Mouse (Mus musculus) ZHBTc4 (cell line): ENCODE data around the gene Btbd19.
A peak's percentile ranks its signal among the peaks of the same experiment; 100 is the strongest.

Source experiments
- DNase-seq: peaks from one replicate; pipeline ENCODE4 v3.0.0-alpha.2; 2011; ENCODE audit warnings: low read depth, low spot score

The Btbd19 gene

DNA sequence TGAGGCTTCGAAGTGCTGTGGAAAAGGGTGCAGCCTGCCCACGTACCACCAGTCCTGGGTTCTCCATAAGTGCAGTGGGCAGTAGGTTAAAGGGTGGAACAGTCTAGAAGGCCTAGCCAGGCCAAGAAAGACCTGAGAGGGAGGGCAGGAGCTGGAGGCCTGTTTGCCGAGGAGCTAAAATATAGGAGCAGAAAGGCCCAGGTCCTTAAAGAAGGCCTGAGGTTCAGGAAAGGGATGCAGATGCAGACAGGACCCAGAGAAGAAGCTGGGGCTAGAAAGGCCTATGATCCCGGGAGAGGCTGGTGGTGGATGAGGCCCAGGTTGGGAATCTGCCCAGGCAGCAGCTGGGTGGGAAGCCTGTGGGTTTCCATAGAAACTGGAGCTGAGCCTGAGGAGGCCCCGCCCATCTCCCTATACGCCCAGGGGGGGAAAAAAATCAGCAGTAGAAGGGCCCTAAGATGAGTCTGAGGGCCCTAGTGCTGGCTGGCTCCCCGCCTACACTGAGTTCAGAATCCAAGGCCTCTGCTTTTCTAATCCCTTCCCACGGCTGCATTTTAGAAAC is at the start of gene Btbd19:
TSS of gene Btbd19 (minus strand) at position 378 of the 562 bp plus-strand sequence.
- DNase-seq, result peak; percentile 89

GRCm38 (mm10) chr4:117169936-117170335 is 44.4 kb upstream of the Btbd19 start:
- DNase-seq, result peak; percentile 81

DNA sequence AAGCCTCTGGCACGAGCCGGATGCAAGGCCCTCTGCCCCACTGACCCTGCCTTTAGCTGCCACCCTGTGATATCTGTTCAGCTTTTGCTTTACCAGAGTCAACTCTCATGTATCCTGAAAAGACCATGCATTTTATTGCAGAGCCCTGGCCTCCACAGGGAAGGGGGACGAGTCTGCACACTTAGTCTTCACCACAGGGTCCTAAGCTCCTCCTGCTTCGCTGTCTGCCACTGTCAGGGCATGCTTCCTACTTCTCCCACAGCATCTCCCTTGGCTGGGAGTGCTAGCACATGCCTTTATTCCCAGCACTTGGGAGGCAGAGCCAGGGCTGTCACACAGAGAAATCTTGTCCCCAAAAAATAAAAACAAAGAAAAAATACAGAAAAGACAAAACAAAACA is 35.7 kb upstream of the Btbd19 start:
- DNase-seq, result no peak

GRCm38 (mm10) chr4:117159666-117160065 is 34.1 kb upstream of the Btbd19 start:
- DNase-seq, result peak; percentile 65

- no peak for DNase-seq
These were observed 30.8 kb upstream of the Btbd19 start for GRCm38 (mm10) chr4:117156372-117156771.

DNA sequence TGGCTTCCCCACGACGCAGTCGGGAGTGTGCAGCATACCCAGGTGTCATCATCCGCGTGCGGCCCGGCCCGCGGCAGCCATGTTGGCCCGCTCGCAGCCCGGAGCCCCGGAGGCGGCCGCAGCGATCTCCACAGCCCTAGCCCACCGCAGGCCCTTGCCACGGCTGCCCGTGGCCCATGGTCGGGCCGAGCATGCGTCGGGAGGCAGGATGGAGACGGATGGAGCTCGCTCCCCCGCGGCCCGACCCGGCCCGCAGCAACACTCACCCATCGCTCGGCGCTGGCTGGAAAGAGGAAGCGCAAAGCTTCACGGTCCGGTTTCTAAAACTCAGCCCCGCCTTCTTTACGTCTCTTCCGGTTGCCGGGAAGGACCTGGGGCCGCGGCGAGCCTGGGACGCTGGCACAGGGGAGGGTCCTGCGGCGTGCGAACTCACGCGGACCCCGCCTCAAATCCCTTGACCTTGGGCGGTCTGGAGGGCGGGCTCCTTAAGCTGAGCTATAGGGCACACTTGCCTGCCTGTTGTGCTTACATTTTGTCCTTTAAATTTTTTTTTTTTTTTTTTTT is 30.3 kb upstream of the Btbd19 start, which contains the start of gene Rps8:
TSS of gene Rps8 (minus strand) at position 452 of the 564 bp plus-strand sequence.
- DNase-seq, result peak; percentile 97

DNA sequence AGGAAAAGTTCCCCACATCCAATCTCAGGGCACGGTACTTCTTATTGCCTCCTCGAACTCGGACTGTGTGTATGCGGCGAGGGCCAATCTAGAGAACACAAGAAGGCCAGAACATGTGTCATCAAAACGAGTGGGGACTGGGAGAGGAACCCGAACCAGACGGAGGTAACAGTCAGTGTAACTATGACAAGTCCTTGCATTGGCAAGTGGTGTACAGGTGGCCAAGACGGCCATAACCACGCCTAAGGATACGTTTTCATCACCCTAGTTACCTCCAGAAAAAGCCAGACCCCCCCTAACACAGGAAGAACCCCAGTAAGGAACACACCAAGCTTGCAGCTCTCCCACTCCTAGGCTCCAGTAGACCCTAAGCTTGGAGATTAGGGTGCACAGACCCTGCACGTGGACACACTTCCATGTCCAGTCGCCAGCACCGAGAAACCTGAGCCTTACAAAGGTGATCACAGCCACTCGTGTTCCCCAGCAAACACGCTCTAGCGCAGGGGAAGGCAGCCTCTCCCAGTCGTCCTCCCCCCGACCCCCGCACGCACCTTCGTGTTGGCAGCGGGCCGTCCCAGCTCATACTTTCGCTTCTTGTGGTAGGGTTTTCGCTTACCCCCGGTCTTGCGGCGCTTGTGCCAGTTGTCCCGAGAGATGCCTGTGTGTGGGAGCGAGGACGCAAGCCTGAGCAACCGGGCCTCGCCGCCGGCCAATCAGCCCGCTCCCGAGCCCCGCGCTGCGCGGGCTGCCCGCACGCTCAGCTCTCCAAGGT is 29.7 kb upstream of the Btbd19 start:
- peak; percentile 37 for DNase-seq

- peak; percentile 87 for DNase-seq
These were observed 27.2 kb upstream of the Btbd19 start for GRCm38 (mm10) chr4:117152714-117153113.

GRCm38 (mm10) chr4:117151416-117151815 is 25.9 kb upstream of the Btbd19 start:
- peak; percentile 57 for DNase-seq

- no peak for DNase-seq
These were observed 24.7 kb upstream of the Btbd19 start for GRCm38 (mm10) chr4:117150212-117150733.

GRCm38 (mm10) chr4:117149291-117150211 is 24.0 kb upstream of the Btbd19 start:
- DNase-seq, result peak; percentile 59

GRCm38 (mm10) chr4:117148815-117149214 is 23.3 kb upstream of the Btbd19 start:
- peak; percentile 54 for DNase-seq

DNA sequence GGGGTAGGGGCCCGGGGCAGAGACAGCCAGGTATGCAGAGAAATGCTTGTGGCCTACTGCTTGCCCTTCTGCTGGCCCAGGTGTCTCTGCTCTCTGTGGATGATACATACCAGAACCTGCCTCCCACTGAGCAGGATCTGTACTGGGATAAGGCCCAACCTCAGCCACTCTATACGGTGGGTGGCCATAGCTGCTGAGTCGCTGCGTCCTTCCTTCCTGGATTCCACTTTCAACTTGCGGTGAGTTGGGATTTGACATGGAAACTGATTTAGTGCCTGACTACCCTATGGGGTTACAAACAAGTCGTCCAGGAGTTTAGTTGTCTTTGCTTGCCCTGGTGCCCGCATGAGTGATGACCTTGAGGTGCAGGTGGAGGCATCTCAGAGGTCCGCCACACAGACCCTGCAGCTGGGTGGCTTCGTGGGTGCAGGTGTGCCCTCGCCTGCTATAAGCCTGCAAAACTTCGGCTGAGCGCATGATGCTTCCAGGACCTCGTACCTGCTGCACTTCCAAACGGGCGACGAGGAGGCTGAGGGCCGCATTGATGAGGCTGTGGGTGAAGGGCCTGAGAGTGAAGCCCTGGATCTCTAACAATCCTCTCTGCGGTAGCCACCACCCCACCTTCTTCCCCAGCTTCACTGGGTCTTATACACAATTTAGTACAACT is 22.7 kb upstream of the Btbd19 start:
- peak; percentile 63 for DNase-seq

DNA sequence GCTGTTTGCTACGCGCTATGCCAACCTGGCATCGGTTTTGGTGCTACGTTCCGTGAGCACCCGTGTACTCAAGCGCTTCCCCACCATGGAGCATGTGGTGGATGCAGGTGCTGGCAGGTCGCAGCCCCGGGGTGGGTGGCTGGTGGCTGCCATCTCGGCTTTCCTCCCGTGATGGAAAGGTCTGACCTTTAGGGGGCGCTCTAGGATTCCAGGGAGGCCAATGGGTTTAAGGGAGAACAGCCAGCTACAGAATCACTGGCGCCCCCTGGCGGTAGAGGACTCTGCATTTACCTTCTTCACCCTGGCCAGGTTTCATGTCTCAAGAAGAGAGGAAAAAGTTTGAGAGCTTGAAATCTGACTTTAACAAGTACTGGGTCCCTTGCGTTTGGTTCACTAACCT is 20.7 kb upstream of the Btbd19 start:
- peak; percentile 97 for DNase-seq

GRCm38 (mm10) chr4:117145248-117145647 is 19.7 kb upstream of the Btbd19 start:
- peak; percentile 64 for DNase-seq

- peak; percentile 69 for DNase-seq
These were observed 17.5 kb upstream of the Btbd19 start for GRCm38 (mm10) chr4:117143023-117143422.

- no peak for DNase-seq
These were observed 15.1 kb upstream of the Btbd19 start for GRCm38 (mm10) chr4:117140613-117141012.

DNA sequence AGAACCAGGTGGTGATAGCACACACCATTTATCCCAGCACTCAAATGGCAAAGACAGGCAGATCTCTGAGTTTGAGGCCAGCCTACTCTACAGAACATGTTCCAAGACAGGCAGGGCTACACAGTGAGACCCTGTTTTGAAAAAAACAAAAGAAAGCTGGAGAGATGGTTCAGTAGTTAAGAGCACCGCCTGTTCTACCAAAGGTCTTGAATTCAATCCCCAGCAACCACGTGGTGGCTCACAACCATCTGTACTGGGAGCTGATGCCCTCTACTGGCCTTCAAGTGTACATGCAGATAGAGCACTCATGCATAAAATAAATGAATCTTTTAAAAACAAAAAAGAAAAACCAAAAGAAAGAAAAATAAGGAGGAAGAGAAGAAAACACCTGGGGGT is 13.7 kb upstream of the Btbd19 start:
- DNase-seq, result peak; percentile 90

GRCm38 (mm10) chr4:117138295-117139216 is 13.0 kb upstream of the Btbd19 start:
- DNase-seq, result peak; percentile 89

- peak; percentile 58 for DNase-seq
These were observed 10.5 kb upstream of the Btbd19 start for GRCm38 (mm10) chr4:117136034-117136433.
